Mouse (Mus musculus): ENCODE data around the gene Bcas1.

- no peak for TF ChIP-seq POLR2A (IDR thresholded peaks at IDR 0.05; ENCODE audit: low read depth, low read length)
- TF ChIP-seq CTCF (IDR thresholded peaks at IDR 0.05; ENCODE audit: extremely low read depth, insufficient read depth, insufficient read length, insufficient replicate concordance): no peak; the same call in 1 of the 2 replicates
Measured at GRCm38 (mm10) chr2:170468009-170468408, 40.4 kb upstream of the Bcas1 start.
